Mouse (Mus musculus) thymus, postnatal 4 days (tissue): ENCODE results near the gene Atp10a.
A peak's percentile ranks its signal among the peaks of the same experiment; 100 is the strongest.

Experiments
- DNase-seq: peaks from one replicate; pipeline ENCODE4 v3.0.0; 2021

Gene Atp10a

DNA sequence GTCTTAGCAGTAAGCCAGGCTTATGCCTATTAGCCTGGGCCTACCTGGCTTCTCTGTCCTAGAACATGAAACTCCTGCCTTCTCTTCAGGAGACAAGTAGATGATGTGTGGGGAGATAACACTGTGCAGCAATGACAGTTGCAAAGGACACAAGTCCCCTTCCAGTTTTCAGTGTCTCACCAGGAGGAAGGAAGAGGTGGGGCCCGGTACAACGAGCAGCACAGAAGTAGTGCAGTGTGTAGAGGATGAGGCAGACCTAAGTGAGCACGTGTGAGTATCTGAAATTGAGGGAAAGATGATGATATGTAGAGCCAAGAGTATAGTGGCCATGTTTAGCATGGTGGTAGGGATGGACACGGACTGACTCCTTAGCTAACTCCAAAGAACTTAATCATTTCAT lies 86.0 kb downstream of the Atp10a start:
- DNase-seq, result peak; percentile 58

DNA sequence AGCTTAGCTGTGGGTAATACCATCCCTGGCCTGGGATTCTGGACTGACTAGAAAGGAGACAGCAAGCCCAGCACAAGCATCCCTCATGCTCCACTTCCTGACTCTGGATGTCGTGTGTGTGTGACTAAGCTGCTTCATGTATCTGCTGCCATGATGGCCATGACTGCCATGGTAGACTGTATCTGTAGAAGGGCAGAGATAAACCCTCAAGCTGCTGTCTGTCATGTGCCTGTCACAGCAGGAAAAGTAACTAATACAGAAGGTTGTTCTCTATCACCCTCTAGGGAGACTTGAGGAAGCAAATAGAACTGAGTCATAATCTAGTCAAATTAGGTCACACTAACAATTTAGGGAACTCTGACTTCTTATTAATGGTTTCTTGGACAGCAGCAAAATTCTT lies 86.7 kb downstream of the Atp10a start:
- no peak for DNase-seq

DNA sequence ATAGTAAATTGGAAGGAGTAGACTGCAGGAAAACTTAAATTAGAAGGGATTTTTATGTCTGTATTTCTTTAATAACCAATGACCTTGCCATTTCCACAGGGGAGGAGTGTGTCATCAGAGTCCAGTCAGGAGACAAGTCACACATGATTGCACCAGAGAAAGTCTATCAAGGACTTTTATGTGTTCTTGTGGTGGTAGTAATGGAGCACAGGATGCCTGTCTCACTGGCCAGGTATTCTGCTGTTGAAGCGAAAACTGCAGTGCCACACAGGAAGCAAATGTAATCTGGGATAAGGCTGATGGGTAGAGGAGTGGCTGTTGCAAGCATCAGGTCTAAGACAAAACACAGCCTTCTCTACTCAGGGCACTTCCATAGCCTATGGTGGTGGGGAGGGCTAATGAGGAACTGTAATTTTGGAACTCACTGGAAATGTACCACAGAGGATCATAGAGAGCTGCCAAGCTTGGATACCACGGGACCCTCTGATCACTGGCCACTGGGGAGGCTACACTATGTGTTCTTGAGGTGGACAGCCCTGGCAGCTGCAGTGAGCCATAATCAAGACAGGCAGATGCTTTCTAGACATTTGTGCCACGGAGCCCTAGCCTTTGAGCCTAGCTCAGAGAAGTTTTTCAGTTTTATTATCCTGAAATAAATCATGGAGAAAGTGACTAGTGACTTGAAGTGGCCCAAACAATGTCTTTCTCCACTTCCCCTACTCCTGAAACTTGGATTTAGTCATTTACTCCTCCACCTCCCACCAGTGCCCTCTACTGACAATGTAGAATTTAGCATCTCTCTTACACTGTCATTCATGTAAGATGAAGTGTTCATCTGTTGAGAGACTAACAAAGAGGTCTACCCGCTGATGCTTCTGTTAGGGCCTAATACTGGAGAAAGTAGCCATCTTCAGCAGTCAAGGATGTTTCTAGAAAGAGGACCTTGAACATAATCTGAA lies 87.7 kb downstream of the Atp10a start:
- DNase-seq, result no peak

DNA sequence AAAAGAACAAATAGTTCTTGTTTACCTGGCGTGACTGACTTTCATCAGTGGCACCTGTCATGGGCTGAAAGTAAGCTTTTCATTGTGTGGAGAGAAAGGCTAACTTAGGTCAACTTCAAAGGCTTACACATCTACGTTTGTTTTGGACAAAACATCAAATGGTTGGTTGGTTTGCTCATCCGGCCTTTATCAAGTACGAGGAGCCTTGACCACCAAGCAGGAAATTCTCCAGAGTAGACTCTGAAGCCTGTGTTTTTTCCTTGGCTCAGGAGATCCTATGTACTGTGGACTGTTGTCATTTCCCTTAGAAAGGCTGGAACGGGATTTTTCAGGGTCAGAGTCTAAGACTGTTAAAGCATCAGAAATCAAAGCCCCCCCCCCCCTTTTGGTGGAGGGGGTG lies 90.9 kb downstream of the Atp10a start:
- DNase-seq, result no peak

DNA sequence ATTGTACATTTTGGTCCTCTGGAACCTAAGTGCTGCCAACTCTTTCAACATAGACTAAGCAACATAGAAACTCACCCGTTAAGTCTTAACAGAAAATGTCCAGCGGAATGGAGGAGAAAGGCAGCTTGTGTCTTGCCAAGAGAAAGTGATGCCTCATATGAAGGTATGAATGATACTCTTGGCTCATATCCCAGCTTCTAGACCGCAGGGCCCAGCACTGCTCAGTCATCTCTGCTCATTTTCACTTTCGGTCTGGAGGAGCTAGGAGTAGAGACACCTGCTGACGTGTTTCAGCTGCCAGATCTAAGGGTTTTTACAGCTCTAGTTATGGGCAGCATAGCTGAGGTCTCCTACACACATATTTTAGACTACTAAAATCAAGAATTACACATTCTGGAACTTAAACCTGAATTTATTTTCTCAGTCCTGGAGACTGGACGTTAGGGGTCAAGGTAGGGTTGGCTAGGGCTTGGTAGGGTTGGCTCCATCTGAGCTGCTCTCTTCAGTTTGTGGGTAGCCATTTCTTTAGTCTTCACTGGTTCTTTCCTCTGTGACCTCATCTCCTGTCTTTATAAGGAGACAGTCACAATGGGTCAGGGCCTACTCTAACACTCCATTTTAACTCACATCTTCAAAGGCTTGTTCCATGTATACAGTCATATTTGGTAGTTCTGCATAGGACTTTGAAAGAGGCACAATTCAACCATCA lies 94.1 kb downstream of the Atp10a start:
- peak; percentile 60 for DNase-seq

DNA sequence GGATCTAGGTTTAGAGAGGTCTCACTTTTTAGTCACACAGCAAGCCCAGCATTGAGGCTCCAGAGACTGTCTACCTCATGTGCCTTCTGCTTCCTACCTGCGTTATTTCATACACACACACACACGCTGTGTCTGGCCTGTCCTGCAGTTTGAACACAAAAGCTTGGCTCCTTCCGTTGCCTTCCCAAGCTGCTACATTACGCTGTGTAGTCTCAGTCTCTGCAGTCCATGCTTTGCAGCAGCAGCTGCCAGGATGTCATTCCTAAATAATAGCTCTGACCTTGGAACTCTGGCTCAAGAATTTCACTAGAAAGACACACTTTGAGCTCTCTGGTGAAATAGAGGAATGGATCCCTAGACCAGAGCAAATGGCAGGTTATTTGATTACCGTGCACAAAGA lies 96.1 kb downstream of the Atp10a start:
- DNase-seq, result no peak

DNA sequence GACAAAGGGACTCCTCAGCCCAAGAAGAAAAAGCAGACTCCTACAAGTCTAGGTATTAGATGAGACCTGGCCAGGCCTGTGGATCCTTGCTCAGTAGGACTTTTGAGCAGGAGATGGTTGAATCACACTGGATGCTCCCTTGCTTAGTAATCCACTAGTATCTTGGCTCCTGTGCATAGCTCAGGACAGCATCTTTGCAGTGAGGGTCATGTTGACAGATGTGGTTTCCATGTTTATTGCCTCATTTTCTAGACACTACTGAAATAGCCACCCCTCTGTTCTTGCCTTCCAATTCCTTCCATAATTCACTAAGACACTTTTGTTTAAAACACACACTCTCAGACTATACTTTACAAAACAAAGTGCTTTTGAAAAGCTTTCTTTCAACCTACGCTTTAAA lies 98.1 kb downstream of the Atp10a start:
- DNase-seq, result no peak

DNA sequence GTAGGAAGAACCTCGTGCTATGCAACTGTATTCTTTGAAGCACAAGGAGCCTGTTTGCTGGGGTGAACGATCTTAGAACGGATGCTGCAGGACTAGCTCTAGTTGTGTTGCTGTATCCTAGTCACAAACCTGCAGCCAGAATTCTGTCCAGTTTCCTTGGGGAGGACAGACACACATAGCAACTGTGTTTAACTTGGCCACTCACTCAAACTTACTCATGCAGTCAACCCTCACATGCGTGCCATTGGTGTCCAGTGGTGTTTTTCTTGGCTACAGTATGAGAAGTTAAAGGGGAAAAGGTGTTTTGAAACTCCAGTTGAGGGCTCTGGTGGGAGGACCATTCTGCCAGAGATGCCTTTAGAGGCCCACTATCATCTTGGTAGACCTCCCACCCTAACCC lies 98.6 kb downstream of the Atp10a start:
- peak; percentile 42 for DNase-seq

DNA sequence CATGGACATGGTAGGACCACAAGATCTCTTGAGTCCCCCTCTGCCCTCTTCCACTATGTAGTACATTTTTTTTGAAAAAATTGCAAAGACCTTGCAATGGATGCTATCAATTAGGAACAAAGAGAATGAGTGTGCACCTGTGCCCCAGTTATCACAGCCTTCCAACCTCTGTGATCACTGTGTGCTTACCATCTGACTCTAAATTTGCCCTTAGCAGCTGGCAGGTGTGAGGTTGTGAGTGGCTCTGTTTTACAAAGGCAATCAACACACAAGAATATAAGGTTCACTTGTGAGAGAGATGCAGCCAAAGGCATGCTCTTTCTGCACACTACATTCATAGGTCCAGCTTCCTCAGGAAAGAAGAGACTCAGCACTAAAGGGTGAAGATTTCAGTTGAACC lies 99.1 kb downstream of the Atp10a start:
- DNase-seq, result peak; percentile 52

DNA sequence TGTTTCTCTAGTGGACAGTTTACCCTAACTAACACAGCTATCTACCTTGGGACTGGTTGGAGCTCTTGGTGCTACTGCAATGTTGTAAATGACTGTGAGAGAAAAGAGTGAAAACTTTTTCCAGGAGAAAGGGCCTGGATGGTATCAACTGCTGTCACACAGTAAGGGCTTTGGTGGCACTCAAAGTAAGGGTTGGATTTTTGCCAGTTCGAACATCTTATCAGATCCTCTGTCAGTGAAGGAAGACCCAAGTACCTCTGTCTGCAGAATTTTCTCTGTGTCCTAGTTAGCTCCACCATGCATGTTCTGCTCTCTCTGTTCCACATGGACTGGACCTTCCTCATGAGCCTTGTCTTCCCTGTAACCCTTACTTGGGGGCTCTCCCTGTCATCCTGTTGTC lies 99.9 kb downstream of the Atp10a start:
- DNase-seq, result no peak

DNA sequence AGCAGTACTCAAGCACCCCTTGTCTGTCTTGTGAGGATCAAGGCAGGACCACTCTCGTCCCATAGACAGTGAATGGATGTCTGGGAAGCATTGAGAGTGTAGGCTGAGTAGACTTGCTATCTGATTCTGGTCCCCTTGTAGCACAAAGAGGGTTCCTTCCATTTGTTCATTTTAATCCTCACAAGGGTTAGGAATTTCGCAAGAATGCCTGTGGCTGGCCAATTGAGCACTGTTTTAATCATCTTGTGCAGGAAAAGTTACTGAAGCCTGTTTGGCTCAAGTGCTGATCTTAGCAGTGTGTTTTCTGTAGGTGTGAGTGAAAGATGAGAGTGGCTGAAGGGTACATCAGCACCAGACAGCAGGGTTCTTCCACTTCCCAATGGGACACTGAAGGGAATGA lies 101.4 kb downstream of the Atp10a start:
- DNase-seq, result no peak

DNA sequence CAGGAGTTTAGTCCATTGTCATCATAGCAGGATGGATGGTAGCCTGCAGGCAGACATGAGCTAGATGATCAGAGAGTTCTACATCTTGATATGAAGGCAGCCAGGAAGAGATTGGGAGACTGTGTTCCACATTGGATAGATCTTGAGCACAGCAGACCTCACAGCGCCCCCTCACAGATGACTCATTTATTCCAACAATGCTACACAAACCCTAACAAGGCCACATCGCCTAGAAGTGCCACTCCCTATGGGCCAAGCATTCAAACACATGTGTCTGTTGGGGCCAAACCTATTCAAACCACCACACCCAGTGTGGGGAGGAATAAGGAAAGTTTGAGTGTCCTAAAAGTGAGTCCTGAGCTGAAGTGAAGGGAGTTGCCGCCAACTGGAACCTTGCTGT lies 102.4 kb downstream of the Atp10a start:
- DNase-seq, result peak; percentile 48

DNA sequence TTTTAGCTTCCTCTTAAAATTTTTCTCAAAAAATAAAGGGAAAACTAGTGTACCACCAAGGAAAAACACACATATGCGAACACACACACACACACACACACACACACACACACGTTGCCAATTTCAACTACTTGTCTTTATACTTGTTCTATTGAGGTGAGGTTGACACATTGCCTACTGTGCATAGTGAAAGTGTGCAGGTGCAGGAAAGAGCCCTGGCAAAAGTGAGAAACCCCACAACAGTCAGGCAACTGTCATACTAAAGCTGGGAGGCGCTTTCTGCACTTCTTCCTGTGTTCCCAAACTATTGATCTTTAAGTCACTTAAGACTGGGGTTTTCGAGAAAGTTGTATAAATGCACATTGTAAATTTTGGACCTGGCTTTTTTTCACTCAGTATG lies 103.3 kb downstream of the Atp10a start:
- peak; percentile 47 for DNase-seq

DNA sequence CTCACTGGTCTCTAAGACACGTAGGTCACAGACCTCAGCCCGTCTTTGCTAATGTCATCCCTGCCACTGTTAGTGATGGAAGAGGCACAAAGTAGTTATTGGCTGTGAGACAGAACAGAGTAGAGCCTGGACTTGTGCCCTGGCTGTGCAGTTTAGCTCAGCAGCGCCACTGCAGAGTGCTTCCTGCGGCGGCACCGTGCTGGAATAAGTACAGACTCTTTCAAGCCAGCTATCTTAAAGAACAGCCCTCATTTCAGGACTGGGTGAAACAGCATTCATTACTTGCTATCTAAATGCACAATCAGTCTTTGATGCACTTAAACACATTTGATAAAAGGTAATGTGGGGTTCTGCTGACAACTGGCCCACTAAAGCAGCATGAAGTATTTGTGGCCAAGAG lies 111.3 kb downstream of the Atp10a start:
- peak; percentile 73 for DNase-seq

DNA sequence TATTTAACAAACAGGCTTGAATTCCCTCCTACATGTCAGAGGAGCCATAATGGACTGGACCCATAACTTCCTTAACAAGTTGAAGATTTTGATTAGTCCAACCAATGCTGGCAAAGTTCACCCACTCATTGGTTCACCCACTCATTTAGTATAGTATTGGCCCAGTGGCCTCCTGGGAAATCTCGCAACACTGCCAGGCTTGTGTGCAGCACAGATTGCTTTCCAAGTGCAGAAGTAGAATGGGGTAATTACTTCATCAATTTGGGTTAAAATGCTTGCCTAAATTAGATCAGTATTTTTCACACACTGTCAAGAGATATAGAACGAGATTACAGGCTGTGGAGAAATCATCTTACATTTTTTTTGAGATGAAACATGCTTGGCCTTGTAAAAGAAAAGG lies 112.3 kb downstream of the Atp10a start:
- no peak for DNase-seq

DNA sequence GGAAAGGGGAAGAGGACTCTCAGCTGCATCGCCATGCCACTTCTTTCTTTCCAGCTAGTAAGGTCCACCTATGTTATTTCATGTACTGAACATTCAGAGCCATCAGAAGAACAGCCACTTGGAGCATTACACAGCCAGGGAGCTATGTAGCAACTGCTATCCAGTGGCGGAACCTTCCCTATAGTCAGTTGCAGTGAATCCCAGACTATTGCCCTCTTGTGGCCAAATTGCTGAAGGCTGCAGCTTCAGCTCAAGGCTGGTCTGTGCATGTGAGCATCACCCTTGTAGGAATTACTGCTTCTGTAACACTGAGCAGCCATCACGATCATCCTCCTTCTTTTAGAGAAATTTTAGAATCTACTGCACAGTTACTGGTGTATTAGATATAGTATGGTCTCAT lies 114.3 kb downstream of the Atp10a start:
- DNase-seq, result peak; percentile 66

DNA sequence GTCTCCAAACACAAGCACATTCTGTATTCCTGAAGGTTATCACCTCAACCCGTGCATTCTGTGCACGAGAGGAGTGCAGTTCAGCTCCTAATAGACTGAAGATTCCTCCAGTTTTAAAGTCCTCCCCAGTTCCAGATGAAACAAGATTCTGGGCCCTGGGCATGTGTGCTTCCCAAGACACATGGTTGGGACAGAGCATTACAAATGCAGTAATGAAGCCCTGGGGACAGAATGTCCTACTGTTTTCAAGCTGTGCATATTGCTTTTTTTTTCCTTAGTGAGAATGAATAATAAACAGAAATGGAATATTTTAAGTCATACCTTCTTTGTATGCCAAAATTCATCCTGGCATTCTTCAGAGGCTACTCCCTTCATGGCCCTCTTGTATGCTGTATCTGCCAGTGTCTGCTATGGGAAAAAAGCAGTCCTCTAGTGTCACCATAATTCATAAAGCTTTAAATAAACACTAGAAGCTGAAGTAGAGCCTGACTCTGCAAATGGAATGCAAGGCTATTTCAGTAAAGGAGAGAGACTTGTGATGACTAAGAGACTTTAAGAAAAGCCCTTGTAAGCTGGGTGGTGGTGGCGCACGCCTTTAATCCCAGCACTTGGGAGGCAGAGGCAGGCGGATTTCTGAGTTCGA lies 116.2 kb downstream of the Atp10a start:
- DNase-seq, result no peak

DNA sequence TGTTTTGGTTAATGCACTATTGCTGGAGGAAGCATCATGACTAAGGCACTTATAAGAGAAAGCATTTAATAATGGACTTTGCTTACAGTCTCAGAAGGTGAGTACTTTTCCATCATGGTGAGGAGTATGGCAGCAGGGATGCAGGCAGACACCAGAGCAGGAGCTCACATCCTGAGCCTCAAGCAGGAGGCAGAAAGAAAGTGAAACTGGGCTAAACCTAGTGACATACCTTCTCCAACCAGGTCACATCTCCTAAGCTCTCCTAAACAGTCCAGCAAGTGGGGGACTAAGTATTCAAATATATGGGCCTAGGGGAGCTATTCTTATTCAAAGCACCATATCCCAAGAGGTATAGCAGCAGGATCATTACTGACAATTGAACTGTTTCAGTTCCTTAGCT lies 123.2 kb downstream of the Atp10a start:
- DNase-seq, result no peak

DNA sequence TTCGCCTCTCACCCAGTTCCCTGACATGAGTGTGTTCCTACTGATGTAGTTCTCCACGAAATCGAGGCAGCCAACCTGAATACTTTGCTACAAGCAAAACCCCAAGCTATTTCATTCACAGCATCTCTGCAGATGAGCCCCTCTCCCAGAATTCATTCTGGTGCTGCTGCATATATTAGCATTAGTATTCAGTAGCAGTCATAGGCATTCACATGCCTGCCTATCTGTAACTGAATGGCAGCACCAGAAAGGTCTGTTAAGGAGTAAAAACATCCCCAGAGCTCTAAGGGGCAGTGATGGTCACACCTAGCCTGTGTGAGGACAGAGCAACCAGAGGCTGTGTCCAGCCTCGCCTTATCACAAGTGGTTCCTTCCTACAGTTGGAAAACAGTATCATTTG lies 131.0 kb downstream of the Atp10a start:
- no peak for DNase-seq

DNA sequence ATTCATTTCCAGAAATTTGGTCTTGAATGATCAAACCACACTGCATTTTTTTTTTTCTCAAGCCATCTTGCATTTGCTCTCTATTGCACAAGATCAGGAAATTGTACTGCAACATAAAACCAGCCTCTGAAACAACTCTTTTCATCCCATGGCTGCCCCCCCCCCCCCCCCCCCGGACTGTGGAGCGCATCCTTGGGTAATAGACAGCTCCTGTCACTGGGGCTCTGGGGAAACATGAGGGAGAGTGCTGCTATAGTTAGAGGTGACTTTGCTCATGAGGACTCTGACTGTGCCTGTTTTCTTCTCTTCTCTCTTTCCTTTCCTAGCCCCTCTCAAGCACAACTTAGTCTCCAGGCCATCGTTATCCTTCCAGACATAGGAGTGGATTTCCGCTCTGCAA lies 131.6 kb downstream of the Atp10a start:
- no peak for DNase-seq

DNA sequence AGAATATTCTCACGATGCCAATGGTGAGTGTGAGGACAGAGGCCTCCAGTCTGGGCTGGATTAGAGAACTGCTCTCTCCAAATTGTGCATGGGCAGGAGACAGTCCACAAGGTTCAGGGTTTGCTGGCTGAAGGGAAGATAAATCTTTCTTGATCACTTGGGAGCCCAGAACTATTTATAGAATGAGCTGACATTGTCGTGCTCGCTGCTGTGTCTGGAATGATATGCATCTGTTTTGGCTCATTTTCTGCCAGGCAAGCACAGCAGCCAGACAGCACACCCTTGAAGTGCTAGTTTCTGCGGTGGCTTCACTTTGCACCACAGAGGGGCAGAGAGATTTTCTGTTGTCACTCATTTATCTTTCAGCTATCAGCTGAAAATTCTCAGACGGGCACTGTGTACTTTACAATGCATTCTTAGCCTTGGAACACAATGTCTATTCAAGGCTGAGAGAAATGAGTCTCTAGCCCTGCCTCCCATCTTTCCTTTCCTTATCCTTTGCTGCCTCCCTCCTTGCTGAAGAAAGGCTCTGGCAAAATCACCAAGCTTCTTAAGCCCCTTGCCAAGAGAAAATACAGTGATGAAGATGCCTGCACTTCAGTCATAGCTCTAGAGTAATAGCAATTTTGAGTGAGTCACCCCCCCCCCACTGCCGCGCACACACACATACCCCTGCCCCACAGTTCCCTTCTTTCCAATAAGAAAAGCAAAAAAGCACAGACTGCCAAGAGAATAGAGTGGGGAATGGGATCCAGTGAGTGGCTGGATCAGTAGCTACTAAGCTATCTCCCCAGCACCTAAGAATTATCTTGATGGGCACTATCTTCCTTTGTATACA lies 132.7 kb downstream of the Atp10a start:
- no peak for DNase-seq

DNA sequence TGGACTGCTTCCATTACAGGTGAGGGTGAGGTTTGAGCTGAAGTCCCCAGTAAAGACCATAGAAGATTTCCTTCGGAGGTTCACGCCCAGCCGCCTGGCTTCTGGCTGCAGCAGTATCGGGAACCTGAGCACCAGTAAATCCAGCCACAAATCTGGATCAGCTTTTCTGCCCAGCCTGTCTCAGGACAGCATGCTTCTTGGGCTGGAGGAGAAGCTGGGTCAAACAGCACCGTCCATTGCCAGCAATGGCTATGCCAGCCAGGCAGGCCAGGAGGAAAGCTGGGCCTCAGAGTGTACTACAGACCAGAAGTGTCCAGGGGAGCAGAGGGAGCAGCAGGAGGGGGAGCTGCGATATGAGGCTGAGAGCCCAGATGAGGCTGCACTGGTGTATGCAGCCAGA lies 141.3 kb downstream of the Atp10a start:
- DNase-seq, result no peak

DNA sequence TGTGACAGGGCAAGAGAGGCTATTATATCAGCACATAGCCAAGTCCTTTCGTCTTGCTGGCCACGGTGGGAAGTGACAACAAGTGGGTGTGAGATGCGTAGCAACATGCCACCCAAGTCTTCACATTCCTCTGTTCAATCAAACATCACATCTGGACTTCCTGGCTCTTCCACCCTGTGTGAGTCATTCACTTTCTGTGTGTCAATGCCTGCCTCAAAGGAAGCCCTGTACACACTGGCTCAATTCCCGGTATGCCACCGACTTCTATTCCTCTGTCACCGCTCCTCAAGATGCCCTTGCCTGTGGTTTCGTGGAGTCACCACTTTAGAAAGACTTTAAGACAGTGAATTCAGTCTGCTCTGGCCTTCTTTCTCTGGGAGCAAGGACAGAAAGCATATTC lies 144.9 kb downstream of the Atp10a start:
- DNase-seq, result no peak
